Mouse (Mus musculus) macrophage (primary cell): ENCODE results near the gene Tspyl3. TPM values are rescaled to one million over a fixed set of nuclear protein-coding genes. Genes with fewer than 3 reads are reported as not detected.

Experiments used
- H3K27ac ChIP-seq: fragments of 350-480 bp; formaldehyde crosslinking; 2 replicates; pipeline ENCODE4 v1.9.0; 2021
- H3K36me3 ChIP-seq: fragments of 350-480 bp; formaldehyde crosslinking; 2 replicates; pipeline ENCODE4 v1.9.0; 2021; ENCODE audit errors: inconsistent target
- H3K4me3 ChIP-seq: fragments of 350-480 bp; formaldehyde crosslinking; 2 replicates; pipeline ENCODE4 v1.9.0; 2021; ENCODE audit errors: inconsistent target
- H3K79me2 ChIP-seq: fragments of 350-480 bp; formaldehyde crosslinking; 2 replicates; pipeline ENCODE4 v1.9.0; 2021; ENCODE audit errors: inconsistent target
- WGBS: methylation state at CpG from one replicate; pipeline ENCODE4 v1.1.7; 2026; ENCODE audit warnings: inconsistent platforms; ENCODE audit not compliant: missing documents; 5-methylcytosine and 5-hydroxymethylcytosine counted together
- polyA plus RNA-seq: library from polyadenylated mRNA; stranded (reverse); fragments of 250-400 nt; gene quantifications from 3 replicates; pipeline ENCODE4 v1.2.4, GENCODE M21; 2018; ENCODE audit warnings: inconsistent platforms

Gene Tspyl3
- polyA plus RNA-seq, 1 experiment from 2014 or later = 3.4 TPM

GRCm38 (mm10) chr2:153240701-153241235, 15.5 kb upstream of the Tspyl3 start:
- under 1% methylated on average over 29 of the region's 33 CpGs for WGBS
- peaks cover 8% of the 10 kb centered on the region for H3K36me3 ChIP-seq
- H3K4me3 ChIP-seq = peak overlapping the region; percentile 93
- H3K79me2 ChIP-seq = peaks cover 66% of the 10 kb centered on the region
- H3K27ac ChIP-seq = peak overlapping the region; percentile 92

GRCm38 (mm10) chr2:153239860-153240480, 14.7 kb upstream of the Tspyl3 start:
- Histone ChIP-seq H3K36me3 (peaks cover 16% of the 10 kb centered on the region), H3K27ac (peak overlapping the region; percentile 92)

GRCm38 (mm10) chr2:153239021-153239859, 14.0 kb upstream of the Tspyl3 start:
- Histone ChIP-seq H3K36me3 (peaks cover 21% of the 10 kb centered on the region), H3K27ac (peak overlapping the region; percentile 92), H3K79me2 (peaks cover 81% of the 10 kb centered on the region), H3K4me3 (peak overlapping the region; percentile 93)
- 27% methylated on average over 7 of the region's 7 CpGs for WGBS

More at GRCm38 (mm10) chr2:153239860-153240480, 14.7 kb upstream of the Tspyl3 start:
- Histone ChIP-seq H3K79me2 (peaks cover 74% of the 10 kb centered on the region), H3K4me3 (peak overlapping the region; percentile 93)
- WGBS = 22% methylated on average over 20 of the region's 22 CpGs

- Histone ChIP-seq H3K79me2 (peaks cover 89% of the 10 kb centered on the region), H3K36me3 (peaks cover 21% of the 10 kb centered on the region), H3K27ac (peak overlapping the region; percentile 92), H3K4me3 (no peak overlapping the region)
- 46% methylated on average over 2 of the region's 2 CpGs for WGBS
Observed at GRCm38 (mm10) chr2:153238406-153238805, 13.2 kb upstream of the Tspyl3 start.

GRCm38 (mm10) chr2:153237891-153238290, 12.7 kb upstream of the Tspyl3 start:
- Histone ChIP-seq H3K27ac (peak overlapping the region; percentile 92), H3K79me2 (peaks cover 90% of the 10 kb centered on the region), H3K4me3 (no peak overlapping the region), H3K36me3 (peaks cover 21% of the 10 kb centered on the region)
- 82% methylated on average over 4 of the region's 4 CpGs for WGBS

GRCm38 (mm10) chr2:153237193-153237592, 12.0 kb upstream of the Tspyl3 start:
- WGBS = 83% methylated on average over 4 of the region's 4 CpGs
- Histone ChIP-seq H3K36me3 (peaks cover 25% of the 10 kb centered on the region), H3K79me2 (peaks cover 92% of the 10 kb centered on the region), H3K4me3 (no peak overlapping the region), H3K27ac (no peak overlapping the region)

- Histone ChIP-seq H3K79me2 (peaks cover 52% of the 10 kb centered on the region), H3K36me3 (peaks cover 42% of the 10 kb centered on the region), H3K27ac (no peak overlapping the region), H3K4me3 (no peak overlapping the region)
- 76% methylated on average over 5 of the region's 5 CpGs for WGBS
Observed at GRCm38 (mm10) chr2:153228523-153228922, 3.3 kb upstream of the Tspyl3 start.

GRCm38 (mm10) chr2:153227959-153228358, 2.7 kb upstream of the Tspyl3 start:
- Histone ChIP-seq H3K27ac (no peak overlapping the region), H3K4me3 (no peak overlapping the region), H3K79me2 (peaks cover 46% of the 10 kb centered on the region), H3K36me3 (peaks cover 42% of the 10 kb centered on the region)
- WGBS = 88% methylated on average over 4 of the region's 4 CpGs

GRCm38 (mm10) chr2:153225595-153225953, 333 bp upstream of the Tspyl3 start:
- peaks cover 22% of the 10 kb centered on the region; the same call in 1 of the 2 replicates for H3K79me2 ChIP-seq
- H3K27ac ChIP-seq = peak overlapping the region; percentile 45
- peak overlapping the region; percentile 45 for H3K4me3 ChIP-seq
- peaks cover 21% of the 10 kb centered on the region for H3K36me3 ChIP-seq
- 30% methylated on average over 3 of the region's 3 CpGs for WGBS

GRCm38 (mm10) chr2:153222566-153222965, 2.7 kb downstream of the Tspyl3 start:
- Histone ChIP-seq H3K4me3 (no peak overlapping the region), H3K27ac (no peak overlapping the region), H3K79me2 (no peaks in the 10 kb centered on the region), H3K36me3 (no peaks in the 10 kb centered on the region)
- 68% methylated on average over 2 of the region's 2 CpGs for WGBS

- Histone ChIP-seq H3K36me3 (no peaks in the 10 kb centered on the region), H3K27ac (no peak overlapping the region), H3K4me3 (no peak overlapping the region), H3K79me2 (no peaks in the 10 kb centered on the region)
Observed at GRCm38 (mm10) chr2:153222130-153222529, 3.1 kb downstream of the Tspyl3 start.

GRCm38 (mm10) chr2:153221620-153222019, 3.6 kb downstream of the Tspyl3 start:
- Histone ChIP-seq H3K79me2 (no peaks in the 10 kb centered on the region), H3K36me3 (no peaks in the 10 kb centered on the region), H3K4me3 (no peak overlapping the region), H3K27ac (no peak overlapping the region)
- WGBS = 92% methylated on average over 4 of the region's 4 CpGs

GRCm38 (mm10) chr2:153218516-153218915, 6.7 kb downstream of the Tspyl3 start:
- Histone ChIP-seq H3K27ac (no peak overlapping the region), H3K79me2 (no peaks in the 10 kb centered on the region), H3K4me3 (no peak overlapping the region), H3K36me3 (no peaks in the 10 kb centered on the region)
- WGBS = 82% methylated on average over 3 of the region's 3 CpGs

- no peaks in the 10 kb centered on the region for H3K79me2 ChIP-seq
- WGBS = 95% methylated on average over 10 of the region's 10 CpGs
- H3K27ac ChIP-seq = no peak overlapping the region
Observed at GRCm38 (mm10) chr2:153217826-153218340, 7.4 kb downstream of the Tspyl3 start.

GRCm38 (mm10) chr2:153215421-153215820, 9.8 kb downstream of the Tspyl3 start:
- H3K4me3 ChIP-seq = no peak overlapping the region
- H3K79me2 ChIP-seq = no peaks in the 10 kb centered on the region
- 23% methylated on average over 4 of the region's 4 CpGs for WGBS
- peak overlapping the region; percentile 99 for H3K27ac ChIP-seq
- H3K36me3 ChIP-seq = no peaks in the 10 kb centered on the region

More at GRCm38 (mm10) chr2:153217826-153218340, 7.4 kb downstream of the Tspyl3 start:
- Histone ChIP-seq H3K36me3 (no peaks in the 10 kb centered on the region), H3K4me3 (no peak overlapping the region)
